Mouse (Mus musculus) midbrain, embryonic 10.5 days (tissue): ENCODE data around the gene Slc29a1. TPM values are rescaled to one million over a fixed set of nuclear protein-coding genes. Genes with fewer than 3 reads are reported as not detected.

Source experiments
- DNase-seq: peaks from one replicate; pipeline ENCODE4 v3.0.0-alpha.2; 2017; ENCODE audit warnings: low spot score
- H3K27ac ChIP-seq: fragments of 300-500 bp; sonication (generic); replicated peaks from 2 replicates; pipeline ENCODE4 v1.5.1; 2016; ENCODE audit warnings: mild to moderate bottlenecking
- H3K27me3 ChIP-seq: fragments of 300-500 bp; sonication (generic); 2 replicates; pipeline ENCODE4 v1.6.1; 2016; ENCODE audit warnings: low read depth, mild to moderate bottlenecking; ENCODE audit not compliant: poor library complexity, severe bottlenecking
- H3K36me3 ChIP-seq: fragments of 300-500 bp; sonication (generic); 2 replicates; pipeline ENCODE4 v1.6.1; 2016; ENCODE audit warnings: mild to moderate bottlenecking, moderate library complexity
- H3K4me1 ChIP-seq: fragments of 300-500 bp; sonication (generic); 2 replicates; pipeline ENCODE4 v1.6.1; 2016
- H3K4me3 ChIP-seq: fragments of 300-500 bp; sonication (generic); 2 replicates; pipeline ENCODE4 v1.5.1; 2016; ENCODE audit warnings: mild to moderate bottlenecking, moderate library complexity
- H3K9me3 ChIP-seq: fragments of 300-500 bp; sonication (generic); replicated peaks from 2 replicates; pipeline ENCODE4 v1.6.1; 2016; ENCODE audit warnings: mild to moderate bottlenecking
- WGBS: fragments of 180-500 bp; shearing (Covaris S2); methylation state at CpG from one replicate; pipeline ENCODE4 v1.1.7; 2016; 5-methylcytosine and 5-hydroxymethylcytosine counted together
- polyA plus RNA-seq: library from polyadenylated mRNA; unstranded; fragments of >200 nt; fragmentation: Nextera tagmentation; extraction: Ambion mirVana; gene quantifications from 2 replicates; pipeline ENCODE4 v1.2.1, GENCODE M21; 2016

The Slc29a1 gene
- polyA plus RNA-seq, 1 experiment from 2014 or later: 70.6 TPM

- Histone ChIP-seq H3K4me3 (no peak overlapping the region), H3K9me3 (no peaks in the 10 kb centered on the region), H3K27me3 (peaks cover 80% of the 10 kb centered on the region), H3K4me1 (no peaks in the 10 kb centered on the region), H3K27ac (no peak overlapping the region), H3K36me3 (no peaks in the 10 kb centered on the region)
- WGBS: 16% methylated on average over 5 of the region's 5 CpGs
- no peak for DNase-seq
Observed at GRCm38 (mm10) chr17:45536264-45536663, 63.1 kb downstream of the Slc29a1 start.

Other genes starting within 250 kb of the Slc29a1 start
- gene Cdc5l, start 165.9 kb downstream of the Slc29a1 start, polyA plus RNA-seq: 67.9 and 68.3 TPM in 2 replicates
- gene Spats1, start 124.2 kb downstream of the Slc29a1 start, polyA plus RNA-seq: 0.42 and 0.71 TPM in 2 replicates
- gene Aars2, start 92.8 kb downstream of the Slc29a1 start, polyA plus RNA-seq: 33.9 and 35.7 TPM in 2 replicates
- 1.4 and 1.7 TPM in 2 replicates for gene Tcte1, start 76.2 kb downstream of the Slc29a1 start, polyA plus RNA-seq
- gene Tmem151b, start 49.9 kb downstream of the Slc29a1 start, polyA plus RNA-seq: 7.0 and 10.2 TPM in 2 replicates
- 8.6 and 9.2 TPM in 2 replicates for gene Nfkbie, start 43.9 kb downstream of the Slc29a1 start, polyA plus RNA-seq
- 122 and 124 TPM in 2 replicates for gene Slc35b2, start 35.7 kb downstream of the Slc29a1 start, polyA plus RNA-seq
- 1,780 and 2,044 TPM in 2 replicates for gene Hsp90ab1, start 26.3 kb downstream of the Slc29a1 start, polyA plus RNA-seq
- 0.21 and 0.39 TPM in 2 replicates for gene Mymx, start 2.5 kb upstream of the Slc29a1 start, polyA plus RNA-seq
- 0.76 and 1.5 TPM in 2 replicates for gene Capn11, start 59.7 kb upstream of the Slc29a1 start, polyA plus RNA-seq
- 148 and 155 TPM in 2 replicates for gene Mrpl14, start 86.7 kb upstream of the Slc29a1 start, polyA plus RNA-seq
- gene Tmem63b, start 87.3 kb upstream of the Slc29a1 start, polyA plus RNA-seq: 60.5 and 82.0 TPM in 2 replicates
- gene 1600014C23Rik, start 134.2 kb upstream of the Slc29a1 start, polyA plus RNA-seq: 0.48 and 0.58 TPM in 2 replicates